Mouse (Mus musculus): Measurements from ENCODE around the gene Runx2. TPM values are rescaled to one million over a fixed set of nuclear protein-coding genes. Genes with fewer than 3 reads are reported as not detected.

Gene Runx2
- polyA plus RNA-seq, 1 experiment from 2014 or later, result 1.5 TPM

GRCm38 (mm10) chr17:44737275-44738120 lies 77.1 kb downstream of the Runx2 start:
- H3K4me1 ChIP-seq (ENCODE audit: insufficient read depth, low read length), result peaks cover 32% of the 10 kb centered on the region
- peaks cover 64% of the 10 kb centered on the region for H3K27me3 ChIP-seq (ENCODE audit: insufficient read depth, low read length)
- peak overlapping the region; percentile 49 for H3K4me2 ChIP-seq (replicated peaks; ENCODE audit: low read depth, low read length)
- H3K27ac ChIP-seq (ENCODE audit: low read length), result no peak overlapping the region
- H3K36me3 ChIP-seq (ENCODE audit: insufficient read depth, low read length), result no peaks in the 10 kb centered on the region
- under 1% methylated on average over 33 of the region's 33 CpGs for WGBS
- H3K4me3 ChIP-seq (ENCODE audit: low read length), result peak overlapping the region; percentile 26
- no peak overlapping the region for H3K9ac ChIP-seq (replicated peaks; ENCODE audit: low read length)
- no peak for ATAC-seq (ENCODE audit: low FRiP score, low TSS enrichment)
- no peaks in the 10 kb centered on the region for H3K9me3 ChIP-seq (ENCODE audit: low read length)

- WGBS, result under 1% methylated on average over 53 of the region's 73 CpGs
- Histone ChIP-seq H3K4me1 (ENCODE audit: insufficient read depth, low read length) (peaks cover 32% of the 10 kb centered on the region), H3K36me3 (ENCODE audit: insufficient read depth, low read length) (no peaks in the 10 kb centered on the region), H3K27me3 (ENCODE audit: insufficient read depth, low read length) (peaks cover 70% of the 10 kb centered on the region), H3K4me3 (ENCODE audit: low read length) (peak overlapping the region; percentile 68), H3K27ac (ENCODE audit: low read length) (no peak overlapping the region), H3K9me3 (ENCODE audit: low read length) (no peaks in the 10 kb centered on the region), H3K9ac (replicated peaks; ENCODE audit: low read length) (peak overlapping the region; percentile 69), H3K4me2 (replicated peaks; ENCODE audit: low read depth, low read length) (peak overlapping the region; percentile 89)
- ATAC-seq (ENCODE audit: low FRiP score, low TSS enrichment), result peak; percentile 79
Measured at GRCm38 (mm10) chr17:44735991-44736561, 78.5 kb downstream of the Runx2 start.

GRCm38 (mm10) chr17:44735223-44735990 lies 79.2 kb downstream of the Runx2 start:
- H3K9me3 ChIP-seq (ENCODE audit: low read length), result no peaks in the 10 kb centered on the region

GRCm38 (mm10) chr17:44734501-44735222 lies 79.9 kb downstream of the Runx2 start:
- Histone ChIP-seq H3K9me3 (ENCODE audit: low read length) (no peaks in the 10 kb centered on the region), H3K4me3 (ENCODE audit: low read length) (peak overlapping the region; percentile 68), H3K9ac (replicated peaks; ENCODE audit: low read length) (peak overlapping the region; percentile 69), H3K4me2 (replicated peaks; ENCODE audit: low read depth, low read length) (peak overlapping the region; percentile 89), H3K4me1 (ENCODE audit: insufficient read depth, low read length) (peaks cover 32% of the 10 kb centered on the region), H3K27ac (ENCODE audit: low read length) (no peak overlapping the region), H3K27me3 (ENCODE audit: insufficient read depth, low read length) (peaks cover 66% of the 10 kb centered on the region), H3K36me3 (ENCODE audit: insufficient read depth, low read length) (no peaks in the 10 kb centered on the region)
- peak; percentile 46; the same call in 1 of the 2 replicates for ATAC-seq (ENCODE audit: low FRiP score, low TSS enrichment)
- under 1% methylated on average over 48 of the region's 48 CpGs for WGBS

More at GRCm38 (mm10) chr17:44735223-44735990, 79.2 kb downstream of the Runx2 start:
- Histone ChIP-seq H3K27ac (ENCODE audit: low read length) (no peak overlapping the region), H3K4me3 (ENCODE audit: low read length) (peak overlapping the region; percentile 68), H3K27me3 (ENCODE audit: insufficient read depth, low read length) (peaks cover 66% of the 10 kb centered on the region), H3K4me2 (replicated peaks; ENCODE audit: low read depth, low read length) (peak overlapping the region; percentile 89), H3K36me3 (ENCODE audit: insufficient read depth, low read length) (no peaks in the 10 kb centered on the region), H3K9ac (replicated peaks; ENCODE audit: low read length) (peak overlapping the region; percentile 69), H3K4me1 (ENCODE audit: insufficient read depth, low read length) (peaks cover 32% of the 10 kb centered on the region)
- WGBS, result under 1% methylated on average over 60 of the region's 64 CpGs
- ATAC-seq (ENCODE audit: low FRiP score, low TSS enrichment), result peak; percentile 69

GRCm38 (mm10) chr17:44733544-44734310 lies 80.9 kb downstream of the Runx2 start:
- peak overlapping the region; percentile 68 for H3K4me3 ChIP-seq (ENCODE audit: low read length)
- peak overlapping the region; percentile 69; the same call in 1 of the 2 replicates for H3K9ac ChIP-seq (replicated peaks; ENCODE audit: low read length)
- peaks cover 32% of the 10 kb centered on the region for H3K4me1 ChIP-seq (ENCODE audit: insufficient read depth, low read length)
- no peaks in the 10 kb centered on the region for H3K36me3 ChIP-seq (ENCODE audit: insufficient read depth, low read length)
- H3K27ac ChIP-seq (ENCODE audit: low read length), result no peak overlapping the region
- 4% methylated on average over 23 of the region's 23 CpGs for WGBS
- peaks cover 62% of the 10 kb centered on the region for H3K27me3 ChIP-seq (ENCODE audit: insufficient read depth, low read length)
- H3K4me2 ChIP-seq (replicated peaks; ENCODE audit: low read depth, low read length), result peak overlapping the region; percentile 89
- no peaks in the 10 kb centered on the region for H3K9me3 ChIP-seq (ENCODE audit: low read length)
- ATAC-seq (ENCODE audit: low FRiP score, low TSS enrichment), result no peak

GRCm38 (mm10) chr17:44728464-44728863 lies 86.1 kb downstream of the Runx2 start:
- no peaks in the 10 kb centered on the region for H3K4me1 ChIP-seq (ENCODE audit: insufficient read depth, low read length)
- H3K4me2 ChIP-seq (replicated peaks; ENCODE audit: low read depth, low read length), result no peak overlapping the region
- no peaks in the 10 kb centered on the region for H3K36me3 ChIP-seq (ENCODE audit: insufficient read depth, low read length)
- H3K9me3 ChIP-seq (ENCODE audit: low read length), result no peaks in the 10 kb centered on the region
- 48% methylated on average over 2 of the region's 2 CpGs for WGBS
- H3K9ac ChIP-seq (replicated peaks; ENCODE audit: low read length), result no peak overlapping the region
- no peak overlapping the region for H3K4me3 ChIP-seq (ENCODE audit: low read length)
- peaks cover 23% of the 10 kb centered on the region for H3K27me3 ChIP-seq (ENCODE audit: insufficient read depth, low read length)
- ATAC-seq (ENCODE audit: low FRiP score, low TSS enrichment), result no peak
- H3K27ac ChIP-seq (ENCODE audit: low read length), result no peak overlapping the region

GRCm38 (mm10) chr17:44727675-44728074 lies 86.9 kb downstream of the Runx2 start:
- no peak overlapping the region for H3K4me3 ChIP-seq (ENCODE audit: low read length)
- H3K4me2 ChIP-seq (replicated peaks; ENCODE audit: low read depth, low read length), result no peak overlapping the region
- no peak overlapping the region for H3K9ac ChIP-seq (replicated peaks; ENCODE audit: low read length)
- no peak overlapping the region for H3K27ac ChIP-seq (ENCODE audit: low read length)
- no peak for ATAC-seq (ENCODE audit: low FRiP score, low TSS enrichment)
- H3K36me3 ChIP-seq (ENCODE audit: insufficient read depth, low read length), result no peaks in the 10 kb centered on the region
- H3K27me3 ChIP-seq (ENCODE audit: insufficient read depth, low read length), result peaks cover 18% of the 10 kb centered on the region
- H3K9me3 ChIP-seq (ENCODE audit: low read length), result no peaks in the 10 kb centered on the region
- no peaks in the 10 kb centered on the region for H3K4me1 ChIP-seq (ENCODE audit: insufficient read depth, low read length)

- Histone ChIP-seq H3K9me3 (ENCODE audit: low read length) (no peaks in the 10 kb centered on the region), H3K4me3 (ENCODE audit: low read length) (no peak overlapping the region), H3K4me1 (ENCODE audit: insufficient read depth, low read length) (no peaks in the 10 kb centered on the region), H3K27me3 (ENCODE audit: insufficient read depth, low read length) (peaks cover 6% of the 10 kb centered on the region), H3K4me2 (replicated peaks; ENCODE audit: low read depth, low read length) (no peak overlapping the region), H3K36me3 (ENCODE audit: insufficient read depth, low read length) (no peaks in the 10 kb centered on the region), H3K9ac (replicated peaks; ENCODE audit: low read length) (no peak overlapping the region), H3K27ac (ENCODE audit: low read length) (no peak overlapping the region)
- 90% methylated on average over 16 of the region's 16 CpGs for WGBS
- no peak for ATAC-seq (ENCODE audit: low FRiP score, low TSS enrichment)
Measured at GRCm38 (mm10) chr17:44724805-44725480, 89.7 kb downstream of the Runx2 start.

Data from kidney, embryonic 16.5 days (tissue).